Mouse (Mus musculus) granulocyte monocyte progenitor cell, adult 5-6 weeks (primary cell): ENCODE results near the gene Fmo6. TPM values are rescaled to one million over a fixed set of nuclear protein-coding genes. Genes with fewer than 3 reads are reported as not detected.

ENCODE experiments used
- ATAC-seq: replicated peaks from 2 replicates; pipeline ENCODE4 v1.8.0; 2016; ENCODE audit warnings: mild to moderate bottlenecking, moderate TSS enrichment, inconsistent platforms; ENCODE audit not compliant: poor library complexity, severe bottlenecking
- total RNA-seq, 2 experiments: library from RNA; stranded (forward) in 1 of 2; stranded (reverse) in 1 of 2; fragments of 200-712, 200-1000 nt in 1 of 2; fragments of >200 nt in 1 of 2; fragmentation: Nextera tagmentation in 1 of 2; gene quantifications; 2 replicates each; pipeline ENCODE4 v1.2.3; 2014 to 2017

Fmo6 gene
- not detected in 2 replicates for total RNA-seq (2014; fragmentation: Nextera tagmentation)
- total RNA-seq (2017): not detected in 2 replicates

DNA sequence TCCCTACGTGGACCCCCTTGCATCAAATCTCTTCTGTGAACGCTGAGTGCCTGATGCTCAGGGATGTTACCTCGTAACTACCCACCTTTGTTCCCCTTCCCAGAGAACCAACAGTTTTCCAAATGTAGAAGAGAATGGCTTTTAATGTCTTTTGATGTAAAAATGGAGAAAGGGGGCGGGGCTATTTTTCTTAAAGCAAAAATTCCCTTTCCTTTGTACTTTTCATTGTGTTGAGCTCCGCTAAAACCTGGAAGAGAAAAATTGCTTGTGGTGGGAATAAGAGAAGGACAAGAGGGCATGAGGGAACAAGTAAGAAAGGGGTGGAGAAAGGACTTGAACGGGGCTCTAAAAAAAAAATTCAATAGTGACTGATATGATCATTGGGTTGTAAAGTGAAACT, at the start of gene Fmo6:
TSS of gene Fmo6 (minus strand) at position 101 of the 400 bp plus-strand sequence.
- no peak for ATAC-seq

DNA sequence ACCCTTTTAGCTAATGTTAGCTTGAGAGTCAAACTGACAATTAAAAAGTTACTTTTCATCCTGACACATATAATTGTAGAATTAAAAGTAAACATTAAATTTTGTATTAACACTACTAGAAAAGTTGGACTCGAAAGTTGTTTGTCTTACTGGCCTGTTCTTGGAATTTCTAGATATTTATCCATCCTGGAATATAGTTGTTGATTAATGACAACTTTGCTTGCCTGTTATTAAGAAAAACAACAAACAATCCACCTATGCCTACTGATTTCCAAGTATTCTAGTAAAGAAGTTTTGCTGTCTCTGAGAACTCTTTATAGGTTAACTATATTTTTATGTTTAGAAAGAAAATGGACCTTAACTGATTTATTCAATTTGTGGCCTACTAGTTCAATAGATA, 49.5 kb upstream of the Fmo6 start:
- no peak for ATAC-seq

DNA sequence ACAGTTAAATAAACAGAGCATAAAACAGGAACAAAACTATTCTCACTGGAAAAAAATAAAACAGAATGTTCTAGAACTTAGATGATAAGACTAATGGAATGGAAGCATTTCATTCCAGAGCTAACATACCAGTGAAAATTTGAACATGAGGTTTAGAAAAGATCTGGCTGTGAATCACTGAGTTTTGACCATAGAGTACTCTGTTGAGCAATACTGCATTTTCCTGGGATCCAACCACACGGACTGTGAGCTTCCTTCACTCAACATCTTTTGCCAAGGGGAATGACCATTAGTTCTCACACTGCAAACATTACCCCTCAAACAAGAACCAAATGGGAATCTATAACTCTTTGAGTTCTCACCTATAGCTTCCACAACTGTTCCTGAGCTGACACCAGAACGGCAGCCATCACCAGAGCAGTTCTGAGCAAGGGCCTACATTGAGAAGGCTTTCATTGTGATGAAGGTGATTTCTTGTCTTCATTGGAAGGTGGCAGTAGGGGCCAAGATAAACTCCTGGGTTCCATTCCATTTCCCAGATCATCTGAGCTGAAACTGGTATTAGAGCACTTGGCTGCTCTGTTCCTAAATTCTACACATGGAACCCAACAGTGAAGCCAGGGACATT, 48.9 kb upstream of the Fmo6 start:
- ATAC-seq: no peak

DNA sequence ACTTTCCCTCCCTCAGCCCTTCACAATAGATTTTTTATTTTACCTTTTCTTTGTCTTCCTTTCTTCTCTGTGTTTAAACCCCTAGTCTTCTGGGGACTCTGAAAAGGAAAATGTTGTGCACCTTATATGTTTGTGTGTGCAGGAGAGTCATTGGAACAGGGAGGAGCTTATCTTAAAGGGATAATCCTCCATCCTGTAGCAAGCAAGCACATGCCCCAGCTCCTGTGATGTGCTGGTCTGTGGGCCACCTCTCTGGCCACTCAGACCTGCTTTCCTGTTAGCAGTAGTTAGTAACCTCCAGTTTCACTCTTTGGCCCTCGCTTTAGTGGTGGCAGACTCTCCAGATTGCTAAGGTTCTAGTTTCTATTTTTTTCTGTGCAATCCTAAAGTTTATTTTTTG, 47.1 kb upstream of the Fmo6 start, which contains the start of gene Fmo3:
TSS of gene Fmo3 (minus strand) at position 101 of the 400 bp plus-strand sequence.
- ATAC-seq: no peak

DNA sequence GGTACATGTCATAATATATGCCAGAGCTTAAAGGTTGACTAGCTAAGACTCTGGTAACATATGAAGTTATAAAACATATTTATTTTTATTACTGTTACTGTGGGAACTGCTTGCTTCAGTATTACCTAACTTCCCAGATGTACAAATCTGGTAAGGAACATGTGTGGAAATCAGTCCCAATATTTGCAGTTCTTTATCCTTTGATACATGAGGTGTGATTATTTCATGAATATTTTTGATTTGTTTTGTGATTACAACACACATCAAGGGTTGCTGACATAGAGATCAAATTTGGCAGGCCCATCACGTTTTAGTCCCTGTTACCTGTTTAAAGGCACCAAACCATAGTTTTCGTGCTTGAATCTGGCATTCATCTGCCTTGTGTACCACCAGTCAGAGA, 26.2 kb upstream of the Fmo6 start:
- ATAC-seq: no peak

DNA sequence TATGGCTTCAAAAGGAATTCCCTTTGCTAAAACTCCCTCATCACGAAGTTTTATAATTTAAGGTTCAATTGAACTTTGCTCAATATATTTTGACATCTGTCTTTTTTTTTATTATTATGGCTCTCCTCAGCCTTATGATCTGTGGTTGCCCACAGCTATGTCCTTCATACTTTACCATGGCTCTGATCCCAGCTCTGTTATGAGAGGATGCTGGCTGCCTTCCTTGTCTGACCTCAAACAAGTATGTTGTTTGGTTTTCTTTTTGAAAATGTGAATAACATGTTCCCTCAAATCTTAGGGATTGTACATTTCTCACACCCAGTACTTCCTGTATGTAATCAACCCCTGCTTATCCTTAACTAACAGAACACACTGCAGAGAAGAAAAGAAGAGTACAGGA, 20.1 kb upstream of the Fmo6 start:
- no peak for ATAC-seq

DNA sequence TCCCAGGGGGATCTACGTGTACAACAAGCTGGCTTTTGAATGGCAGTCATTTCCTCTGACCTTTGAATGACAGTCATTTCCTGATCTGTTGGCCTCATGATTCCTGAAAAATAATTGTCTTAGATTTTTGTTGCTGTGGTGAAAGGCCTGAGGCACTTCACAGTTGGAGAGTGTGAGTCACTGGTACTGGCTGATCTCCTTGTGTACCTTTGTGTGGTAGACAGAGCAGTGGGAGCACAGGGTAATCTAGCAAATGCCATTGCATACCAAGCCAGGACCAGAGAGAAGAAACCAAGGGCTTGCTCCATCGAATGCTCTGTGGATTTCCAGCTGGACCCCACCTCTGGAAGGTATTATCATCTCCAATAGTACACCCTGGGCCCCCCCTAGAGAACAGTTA, 15.8 kb upstream of the Fmo6 start:
- no peak for ATAC-seq

DNA sequence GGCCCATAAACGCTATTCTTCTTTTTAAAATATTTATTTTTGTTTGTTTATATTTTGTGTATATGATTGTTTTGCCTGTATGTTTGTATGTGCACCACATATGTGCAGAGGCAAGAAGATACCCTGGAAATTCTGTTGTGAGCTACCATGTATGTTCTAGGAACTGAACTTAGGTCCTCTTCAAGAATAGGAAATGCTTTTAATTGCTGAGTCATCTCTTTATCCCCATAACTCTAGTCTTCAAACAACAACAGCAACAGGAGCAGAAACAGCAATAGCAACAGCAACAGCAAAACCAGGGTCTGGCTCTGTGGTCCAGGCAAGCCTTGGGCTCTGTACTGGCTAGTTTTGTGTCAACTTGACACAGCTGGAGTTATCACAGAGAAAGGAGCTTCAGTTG, 12.4 kb upstream of the Fmo6 start:
- ATAC-seq: no peak

DNA sequence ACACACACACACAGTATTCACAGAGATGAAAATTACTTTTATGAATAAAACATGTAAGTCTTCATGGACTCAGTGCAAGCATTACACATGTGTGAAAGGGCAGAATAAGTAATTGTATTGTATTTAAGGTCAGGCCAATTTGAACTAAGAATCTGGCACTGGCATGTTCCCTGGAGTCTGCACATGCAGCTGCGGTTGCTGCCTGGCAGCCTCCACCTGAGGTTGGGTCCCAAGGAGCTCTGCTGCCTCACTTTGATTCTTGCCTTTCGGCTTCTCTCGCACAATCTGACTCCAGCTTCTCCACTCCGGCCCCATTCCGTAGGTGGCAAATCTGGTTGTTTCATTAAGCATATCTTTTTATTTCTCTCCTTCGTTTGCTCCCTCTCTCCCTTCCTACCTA, 10.6 kb upstream of the Fmo6 start:
- ATAC-seq: no peak

DNA sequence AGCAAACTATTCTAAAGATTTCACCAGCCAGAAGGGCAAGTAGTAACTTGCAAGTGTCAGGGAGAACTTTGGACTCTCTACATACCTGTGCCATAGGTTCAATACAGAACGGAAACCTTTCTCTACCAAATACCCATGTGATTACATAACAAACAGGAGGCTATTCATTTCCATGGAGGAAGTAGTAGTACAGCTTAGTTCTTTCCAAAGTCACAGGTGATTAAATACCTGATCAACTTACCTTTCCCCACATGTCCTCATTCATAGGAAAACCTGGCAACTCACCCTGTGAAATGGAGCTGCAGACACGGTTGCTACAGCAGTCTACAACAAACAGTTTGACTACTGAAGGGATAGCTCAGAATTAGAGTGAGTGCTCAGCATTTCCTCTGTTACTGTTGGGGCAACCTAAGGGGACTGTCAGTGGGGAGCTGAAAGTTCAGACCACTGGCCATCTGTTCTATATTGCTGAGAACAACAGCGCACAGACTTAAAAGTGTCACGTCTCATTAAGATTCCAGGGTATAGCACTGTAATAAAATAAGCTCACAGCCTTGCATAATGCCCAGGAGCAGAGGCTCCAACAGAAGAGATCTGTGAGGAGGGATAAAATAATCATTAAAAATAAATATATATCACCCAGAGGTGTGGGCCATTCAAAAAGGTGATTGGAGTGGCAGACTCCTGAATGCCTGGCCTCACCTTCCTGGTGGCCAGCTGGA, 9.7 kb upstream of the Fmo6 start:
- no peak for ATAC-seq

DNA sequence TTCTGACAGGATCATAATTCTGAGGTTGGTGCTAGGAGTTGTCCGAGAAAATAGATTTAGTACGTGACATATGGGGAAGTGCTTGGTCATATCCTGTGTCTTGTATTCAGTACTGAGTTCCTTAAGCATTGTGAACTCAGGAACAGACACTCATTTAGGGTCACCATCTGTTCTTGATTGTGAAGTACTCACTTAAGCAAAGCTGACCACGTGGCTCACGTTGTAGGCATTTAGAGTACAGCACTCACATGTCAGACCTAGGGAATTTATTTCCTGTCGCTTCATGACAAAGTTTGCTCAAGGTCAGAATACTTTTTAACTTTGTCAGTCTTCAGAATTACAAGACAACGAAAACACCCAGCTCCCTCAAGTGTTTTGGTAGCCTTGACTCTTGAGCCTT, 6.4 kb upstream of the Fmo6 start:
- ATAC-seq: no peak

DNA sequence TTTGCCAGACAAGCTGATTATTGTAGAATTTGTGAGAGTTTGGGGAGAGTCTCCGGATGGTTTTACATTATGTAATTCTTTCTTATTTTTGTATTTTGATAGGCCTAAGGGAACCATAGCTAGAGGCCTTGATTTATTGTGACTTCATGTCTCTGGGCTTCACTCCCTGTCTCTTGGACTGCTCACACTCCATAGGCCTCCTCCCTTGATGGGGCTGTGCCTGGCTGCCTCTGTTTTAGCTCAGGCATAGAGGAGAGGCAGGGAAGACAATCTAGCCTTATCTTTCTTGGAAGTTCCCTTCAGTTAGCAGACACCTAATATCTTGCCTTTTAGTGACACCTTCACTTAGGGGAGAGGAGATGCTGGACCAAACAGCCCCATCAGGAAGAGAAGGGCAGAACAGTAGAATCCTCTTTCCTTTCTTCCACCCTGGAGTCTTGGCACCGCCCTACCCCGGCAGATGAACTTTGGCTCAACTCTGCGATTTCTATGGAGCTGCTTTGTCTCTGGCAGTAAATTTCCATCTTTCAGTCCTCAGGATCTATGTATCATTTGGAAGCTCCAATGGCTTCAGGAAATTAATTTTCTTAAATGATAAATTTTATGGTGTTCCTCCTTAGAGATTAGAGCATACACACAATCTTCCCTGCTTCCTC, 1.5 kb upstream of the Fmo6 start:
- no peak for ATAC-seq

DNA sequence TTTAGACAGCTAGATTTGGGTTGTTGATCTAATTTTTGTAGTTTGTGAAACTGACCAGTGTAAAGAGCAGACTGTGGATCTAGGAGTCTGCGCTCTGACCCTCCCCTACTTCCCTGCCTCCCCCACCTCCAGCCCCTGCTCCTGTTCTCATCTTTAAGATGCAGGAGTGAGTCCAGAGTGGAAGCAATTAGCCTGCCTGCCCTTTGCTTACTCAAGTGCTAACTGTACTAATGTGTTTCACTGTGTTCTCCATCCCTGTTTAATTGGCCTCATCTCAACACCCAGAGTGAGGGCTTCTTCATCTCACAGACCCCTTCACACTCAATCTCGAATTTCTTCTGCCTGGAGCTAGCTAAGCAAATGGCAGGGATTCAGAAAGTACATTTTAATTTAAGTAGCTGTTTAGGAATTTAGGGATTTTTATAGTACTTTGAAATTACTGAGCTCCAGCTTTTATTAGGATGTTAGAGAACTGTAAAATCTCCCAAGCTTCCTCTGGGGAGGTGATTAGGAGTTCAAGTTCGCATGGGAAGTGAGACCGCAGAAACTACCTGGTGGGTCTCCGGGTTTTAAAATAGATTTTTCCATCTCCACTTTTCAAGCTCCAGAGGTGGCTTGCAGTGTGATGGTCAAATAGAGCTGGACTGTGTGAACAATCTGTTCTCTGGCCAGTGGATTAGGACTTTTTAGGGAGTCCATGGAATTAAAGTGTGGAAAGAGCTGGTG, 818 bp upstream of the Fmo6 start:
- ATAC-seq: no peak

DNA sequence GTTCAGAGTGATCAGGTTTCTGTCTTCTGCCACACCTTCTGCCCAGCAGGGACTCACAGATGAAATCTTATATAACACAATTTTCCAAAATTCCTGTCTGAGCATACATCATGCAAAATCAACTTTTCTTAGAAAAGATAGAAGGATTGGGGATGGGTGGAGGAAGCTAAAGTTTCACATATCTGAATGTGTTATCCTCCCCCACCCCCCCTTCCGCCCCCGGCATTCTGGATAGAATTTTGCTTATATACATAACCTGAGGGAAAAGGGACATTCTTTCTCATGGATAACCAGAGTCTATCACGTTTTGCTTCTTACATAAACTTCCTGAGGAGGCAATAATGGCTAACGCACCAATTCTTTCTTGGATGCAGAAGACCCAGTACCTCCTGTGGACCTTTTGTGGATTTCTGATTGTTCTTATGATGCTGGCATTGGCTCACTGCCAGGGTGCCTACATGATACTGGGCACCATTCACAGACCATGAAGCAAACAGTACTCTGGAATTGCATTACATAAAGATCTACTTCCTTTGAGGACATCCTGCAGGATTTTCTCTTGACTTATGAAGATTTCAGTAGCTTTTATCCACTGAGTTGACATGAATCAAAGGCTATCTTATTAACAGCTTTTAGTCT, 2.8 kb downstream of the Fmo6 start:
- no peak for ATAC-seq

DNA sequence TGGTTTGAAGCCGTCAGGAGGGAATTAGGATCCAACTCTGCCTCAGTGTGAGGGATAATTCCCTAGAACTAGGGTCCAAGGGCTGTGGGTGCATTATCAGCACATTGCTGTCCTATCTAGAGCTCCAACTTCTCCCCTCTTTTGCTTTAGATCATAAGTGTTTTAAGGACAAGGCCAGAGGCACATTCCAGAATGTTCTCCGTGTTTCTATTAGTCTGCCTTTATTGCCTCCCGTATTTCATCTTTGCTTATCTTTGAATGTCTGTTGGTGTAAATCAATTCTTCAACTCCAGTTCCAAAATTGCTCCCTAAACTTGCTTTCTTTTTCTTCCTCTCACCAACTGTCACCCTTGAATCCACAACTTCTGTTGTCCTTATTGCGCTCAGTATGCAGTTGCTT, 4.9 kb downstream of the Fmo6 start:
- ATAC-seq: no peak

DNA sequence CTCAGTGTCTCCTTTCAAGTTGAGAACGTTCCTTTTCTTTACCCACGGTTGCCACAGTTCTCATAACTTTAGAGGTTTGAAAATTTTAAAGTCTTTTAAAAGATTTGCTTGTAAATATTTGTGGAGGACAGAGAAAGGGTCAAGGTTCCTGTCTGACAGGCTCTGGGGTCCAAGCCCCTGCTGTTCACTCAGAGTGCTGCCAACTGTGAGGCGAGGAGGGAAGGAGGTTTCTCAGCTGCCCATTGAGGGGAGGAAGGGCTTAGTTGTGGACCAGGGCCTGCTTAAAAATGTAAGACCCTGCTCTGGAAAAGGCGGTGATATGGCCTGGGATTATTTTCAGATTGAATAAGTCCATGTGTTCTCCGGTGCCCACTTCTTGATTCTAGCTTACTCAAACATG, 5.4 kb downstream of the Fmo6 start:
- no peak for ATAC-seq

DNA sequence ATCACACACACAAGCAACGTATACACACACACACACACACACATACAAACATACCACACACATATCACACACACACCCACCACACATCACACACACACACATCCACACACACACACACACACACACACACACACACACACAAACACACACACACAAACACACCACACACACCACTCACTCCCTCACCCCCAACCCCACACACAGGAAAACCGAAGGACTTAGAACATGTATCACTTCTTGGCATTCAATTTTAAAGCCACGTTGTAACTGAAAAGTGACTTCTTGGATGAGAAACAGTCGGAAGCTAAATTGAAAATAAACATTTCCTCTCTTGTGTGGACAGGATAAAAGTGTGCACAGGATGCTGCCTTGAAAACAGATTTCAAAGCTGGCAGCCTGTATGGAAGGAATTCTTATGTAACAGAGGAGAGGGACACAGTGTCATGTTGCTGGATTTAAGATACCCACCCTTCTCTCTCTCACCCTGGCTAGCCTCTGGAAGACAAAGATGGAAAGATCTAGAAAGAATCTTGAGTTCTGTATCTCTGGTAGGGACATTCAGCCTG, 5.9 kb downstream of the Fmo6 start:
- ATAC-seq: no peak

DNA sequence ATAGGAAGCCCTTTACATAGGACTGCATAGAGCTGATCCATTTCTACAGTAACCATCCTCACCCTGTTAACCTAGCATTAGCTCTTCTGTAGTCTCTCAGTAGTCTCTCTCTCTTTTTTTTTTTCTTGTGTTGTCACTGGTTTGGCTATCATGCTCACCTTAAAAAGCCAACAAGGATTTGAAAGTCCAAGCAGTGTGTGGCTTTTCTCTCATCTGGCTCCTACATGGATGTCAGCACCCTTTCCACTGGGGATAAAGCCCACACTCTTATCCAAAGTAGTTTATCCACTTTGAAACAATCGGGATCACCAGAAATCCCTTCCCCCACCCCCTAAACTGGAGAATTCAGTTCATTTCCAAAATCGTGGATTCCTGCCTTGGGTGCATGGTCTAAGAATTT, 6.7 kb downstream of the Fmo6 start:
- ATAC-seq: no peak

DNA sequence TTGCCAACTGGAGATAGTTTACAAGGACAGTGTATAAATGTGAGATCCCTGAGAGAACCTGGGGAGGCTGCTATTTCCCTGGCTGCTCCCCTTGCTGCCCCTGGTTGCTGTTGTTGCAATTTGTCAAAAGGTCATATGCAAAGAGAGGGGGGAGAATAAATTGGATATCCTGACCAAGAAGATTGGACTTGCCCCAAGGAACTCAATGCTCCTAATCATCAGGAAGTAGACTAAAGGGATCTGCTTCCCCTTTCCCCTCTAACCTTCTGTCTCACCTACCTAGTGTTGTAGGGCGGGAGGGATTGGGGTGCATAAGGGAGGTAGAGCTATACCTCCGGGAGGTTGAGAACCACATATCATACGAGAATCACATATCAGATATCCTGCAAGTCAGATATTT, 8.2 kb downstream of the Fmo6 start:
- ATAC-seq: no peak

DNA sequence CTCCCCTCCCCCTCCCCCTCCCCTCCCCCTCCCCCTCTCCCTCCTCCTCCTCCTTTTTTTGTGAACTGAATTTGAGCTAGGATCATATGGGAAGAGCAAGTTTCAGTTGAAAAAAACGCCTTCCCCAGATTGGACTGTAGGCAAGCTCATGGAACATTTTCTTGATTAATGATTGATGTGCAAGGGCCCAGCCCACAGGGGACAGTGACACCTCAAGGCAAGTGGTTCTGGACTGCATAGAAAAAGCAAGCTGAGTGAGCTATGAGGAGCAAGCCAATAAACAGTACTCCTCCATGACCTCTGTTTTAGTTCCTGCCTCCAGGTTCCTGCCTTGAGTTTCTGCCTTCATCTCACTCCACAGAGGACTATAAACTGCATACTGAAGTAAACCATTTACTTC, 12.2 kb downstream of the Fmo6 start:
- no peak for ATAC-seq
